Mouse (Mus musculus): Measurements from ENCODE around the gene Stn1.

GRCm38 (mm10) chr19:47515091-47515490, 22.2 kb downstream of the Stn1 start:
- TF ChIP-seq CTCF (IDR thresholded peaks at IDR 0.05; ENCODE audit: borderline replicate concordance, insufficient read depth, low read depth, low read length) (no peak), POLR2A (IDR thresholded peaks at IDR 0.05; ENCODE audit: borderline replicate concordance, insufficient read depth, low read length) (no peak)
